Mouse (Mus musculus): ENCODE data around the gene Flt3.

The Flt3 gene

DNA sequence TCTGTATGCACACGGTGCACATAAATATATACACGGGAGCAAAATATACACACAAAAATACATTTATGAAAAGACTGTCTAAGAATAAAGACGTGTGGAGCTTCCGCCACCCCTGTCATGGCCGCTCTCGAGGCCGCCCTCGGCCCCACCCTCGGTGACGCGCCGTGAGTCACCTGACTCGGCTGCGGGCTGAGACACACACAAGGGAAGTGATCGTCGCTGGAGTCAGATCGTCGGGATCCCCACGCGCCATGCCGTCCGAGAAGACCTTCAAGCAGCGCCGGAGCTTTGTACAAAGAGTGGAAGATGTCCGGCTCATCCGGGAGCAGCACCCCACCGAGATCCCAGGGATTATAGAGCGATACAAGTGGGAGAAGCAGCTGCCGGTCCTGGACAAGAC, 8.4 kb upstream of the Flt3 start:
- no peak for DNase-seq (ENCODE audit: low read depth)

DNA sequence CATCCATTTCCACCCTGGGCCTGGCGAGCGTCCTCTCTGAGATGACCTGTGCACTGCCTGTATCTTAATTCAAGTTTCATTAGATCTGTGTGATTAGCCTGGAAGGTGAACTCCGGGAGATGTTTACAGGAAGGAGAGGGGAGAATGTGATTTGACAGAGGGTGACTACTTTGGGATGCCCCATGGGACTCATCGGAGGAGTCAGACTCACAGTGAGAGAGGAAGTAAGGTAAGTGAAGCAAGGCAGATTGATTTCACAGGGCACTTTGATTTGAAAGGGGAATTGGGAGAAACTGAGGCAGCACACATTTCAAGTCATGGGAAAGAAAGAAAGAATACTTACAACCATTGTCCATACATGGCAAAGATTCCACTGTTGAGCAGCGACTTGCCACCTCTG, 5.8 kb upstream of the Flt3 start:
- no peak for DNase-seq (ENCODE audit: low read depth)

DNA sequence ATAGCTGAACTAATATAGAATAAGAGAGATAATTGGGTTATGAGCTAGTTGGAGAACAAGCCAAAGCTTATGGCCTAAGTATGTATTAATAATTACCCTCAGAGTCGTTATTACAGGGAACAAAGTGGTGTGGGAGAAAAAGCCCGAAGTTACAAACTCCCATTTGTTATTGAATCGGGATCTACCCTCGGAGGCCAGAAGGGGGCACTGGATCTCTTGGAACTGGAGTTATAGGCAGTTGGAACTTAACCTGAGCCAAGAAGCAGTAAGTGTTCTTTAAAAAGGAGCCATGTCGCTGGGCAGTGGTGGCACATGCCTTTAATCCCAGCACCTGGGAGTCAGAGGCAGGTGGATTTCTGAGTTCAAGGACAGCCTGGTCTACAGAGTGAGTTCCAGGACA, 2.2 kb upstream of the Flt3 start:
- DNase-seq (ENCODE audit: low read depth): peak; percentile 74

DNA sequence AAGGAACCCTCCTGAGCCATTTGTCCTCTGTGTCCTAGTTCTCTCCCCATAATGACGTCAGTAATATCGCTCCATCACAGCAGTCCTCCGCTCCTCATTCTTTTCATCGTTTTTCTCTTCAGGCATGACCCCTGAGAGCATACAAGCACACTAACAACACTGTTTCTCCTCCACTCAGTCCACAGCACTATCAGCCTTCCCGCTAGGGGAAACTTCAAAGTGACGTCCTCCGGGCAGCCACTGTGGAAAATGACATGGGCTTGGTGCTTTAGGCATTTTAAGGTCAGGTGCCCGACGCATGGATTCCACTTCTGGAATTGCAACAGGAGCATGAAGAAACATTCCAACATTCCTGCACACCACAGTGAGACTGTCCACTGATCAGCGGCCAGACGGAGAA, 735 bp upstream of the Flt3 start:
- no peak for DNase-seq (ENCODE audit: low read depth)

DNA sequence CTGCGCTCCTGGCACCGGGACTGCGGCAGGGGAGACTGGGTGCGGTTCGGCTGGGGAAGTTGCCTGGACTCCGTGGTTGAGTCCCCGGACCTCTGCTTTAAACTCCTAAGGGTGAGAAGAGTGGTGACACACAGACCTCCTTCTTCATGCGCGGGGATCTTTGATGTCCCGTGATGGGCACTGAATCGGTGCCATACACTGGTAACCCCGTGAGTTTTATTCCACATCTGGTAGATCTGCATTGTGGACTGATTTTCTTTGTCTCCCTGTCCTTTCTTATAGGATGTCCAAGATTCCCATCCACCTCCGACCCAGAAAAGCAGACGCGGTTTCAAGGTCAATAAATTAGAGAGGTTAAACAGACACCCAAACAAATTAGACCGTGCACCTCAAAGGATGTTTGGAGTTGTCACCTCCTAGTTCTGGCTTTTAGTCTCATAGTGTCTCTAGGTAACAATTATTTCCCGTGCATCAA, 253 bp upstream of the Flt3 start:
- DNase-seq (ENCODE audit: low read depth): no peak

DNA sequence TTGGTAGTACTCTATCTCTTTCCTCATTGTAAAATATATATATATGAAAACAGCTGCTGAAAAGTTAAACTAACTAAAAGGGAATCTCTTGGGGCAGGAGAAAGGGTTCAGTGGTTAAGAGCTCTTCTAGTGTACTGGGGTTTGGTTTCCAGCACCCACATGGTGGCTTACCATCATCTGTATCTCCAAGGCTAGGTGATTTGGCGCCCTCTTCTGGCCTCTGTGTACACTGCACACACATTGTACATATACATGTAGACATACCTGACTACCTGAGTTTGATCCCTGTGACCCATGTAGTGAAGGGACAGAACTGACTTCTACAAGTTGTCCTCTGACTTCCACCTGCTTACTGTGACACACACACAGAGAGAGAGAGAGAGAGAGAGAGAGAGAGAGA, 5.2 kb downstream of the Flt3 start:
- no peak for DNase-seq (ENCODE audit: low read depth)

DNA sequence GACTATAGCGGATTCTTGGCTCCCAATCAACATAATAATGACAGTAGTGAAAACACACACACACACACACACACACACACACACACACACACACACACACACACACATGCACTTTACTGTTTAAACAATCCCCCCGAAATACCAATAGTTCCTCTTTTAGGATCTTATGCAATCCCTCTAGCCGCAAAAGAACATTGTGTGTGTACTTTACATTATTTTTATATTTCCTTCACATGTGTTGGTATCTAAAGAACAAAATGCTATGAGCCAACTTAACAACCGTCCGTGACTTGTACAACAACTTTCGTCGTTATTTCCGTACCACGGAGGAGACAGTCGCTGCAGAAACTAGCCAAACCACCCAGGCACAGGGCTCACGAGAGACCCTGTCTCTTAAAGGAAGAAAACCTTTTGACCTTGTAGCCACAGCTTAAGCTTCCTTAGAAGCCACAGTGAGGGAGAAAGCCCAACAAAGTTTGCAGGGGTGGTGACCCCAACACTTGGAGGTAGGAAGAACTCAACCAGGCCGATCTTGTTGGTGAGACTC, 7.5 kb downstream of the Flt3 start:
- no peak for DNase-seq (ENCODE audit: low read depth)

DNA sequence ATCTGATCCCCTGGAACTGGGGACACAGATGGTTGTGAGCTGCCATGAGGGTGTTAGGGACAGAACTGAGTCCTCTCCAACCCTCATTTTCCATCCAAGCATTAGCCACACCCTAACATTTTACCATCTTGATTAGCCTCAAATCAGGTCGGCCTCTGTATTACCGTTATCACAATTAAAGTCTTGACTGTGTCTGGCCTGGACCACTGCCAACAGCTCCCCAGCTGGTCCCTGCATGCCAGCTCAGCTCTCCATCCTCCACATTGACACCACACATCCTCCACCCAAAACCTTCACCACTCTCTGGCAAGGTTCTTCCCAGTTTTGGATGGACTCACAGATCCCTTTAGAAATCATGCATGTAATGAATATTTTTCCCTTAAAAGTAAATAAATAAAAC, 9.5 kb downstream of the Flt3 start:
- no peak for DNase-seq (ENCODE audit: low read depth)

DNA sequence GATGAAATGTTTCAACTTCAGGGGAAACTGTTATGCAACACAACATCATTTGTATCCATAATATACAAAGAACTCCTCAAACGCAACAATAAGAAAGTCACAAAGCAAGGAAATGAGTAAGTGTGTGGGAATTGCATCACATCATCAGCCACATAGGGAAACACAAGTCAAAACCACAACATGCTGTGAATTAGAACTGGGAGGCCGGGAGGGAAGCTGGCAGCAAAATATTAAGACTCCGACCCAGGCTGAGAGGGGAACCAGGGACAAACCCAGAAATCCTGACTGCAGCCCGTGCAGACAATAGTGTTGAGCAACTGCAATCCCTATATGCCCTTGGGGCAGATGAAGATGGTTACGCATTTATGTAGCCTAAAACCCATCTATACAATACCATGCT, 11.2 kb downstream of the Flt3 start:
- peak; percentile 56 for DNase-seq (ENCODE audit: low read depth)

DNA sequence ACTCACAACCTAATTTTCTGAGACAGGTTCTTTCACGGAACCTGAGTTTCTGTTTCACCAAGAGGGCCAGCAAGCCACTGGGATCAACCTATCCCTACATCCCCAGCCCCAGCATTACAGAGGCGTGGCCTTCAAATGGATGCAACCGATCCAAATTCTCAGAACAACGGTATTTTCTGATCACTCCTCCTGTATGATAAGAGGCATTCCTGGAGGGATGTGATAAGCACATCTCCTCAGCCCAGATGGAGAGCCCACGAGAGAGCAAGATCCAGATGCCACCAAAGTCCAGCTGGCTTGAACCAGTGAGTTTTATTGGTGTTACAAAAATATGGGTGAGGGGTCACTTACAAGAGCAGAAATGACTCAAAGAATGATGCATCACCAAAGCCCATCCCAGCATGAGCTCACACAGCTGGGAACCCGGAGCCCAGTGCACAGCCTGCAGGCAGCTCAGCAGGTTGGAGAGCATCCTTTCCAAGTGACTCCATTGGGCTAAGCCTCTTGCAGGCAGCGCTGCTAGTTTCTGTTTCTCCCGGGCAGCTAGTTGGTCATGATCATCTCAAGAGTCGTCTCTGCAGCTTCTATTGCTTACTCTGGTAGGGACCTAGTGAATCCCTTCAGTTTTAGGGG, 11.8 kb downstream of the Flt3 start:
- peak; percentile 67 for DNase-seq (ENCODE audit: low read depth)

DNA sequence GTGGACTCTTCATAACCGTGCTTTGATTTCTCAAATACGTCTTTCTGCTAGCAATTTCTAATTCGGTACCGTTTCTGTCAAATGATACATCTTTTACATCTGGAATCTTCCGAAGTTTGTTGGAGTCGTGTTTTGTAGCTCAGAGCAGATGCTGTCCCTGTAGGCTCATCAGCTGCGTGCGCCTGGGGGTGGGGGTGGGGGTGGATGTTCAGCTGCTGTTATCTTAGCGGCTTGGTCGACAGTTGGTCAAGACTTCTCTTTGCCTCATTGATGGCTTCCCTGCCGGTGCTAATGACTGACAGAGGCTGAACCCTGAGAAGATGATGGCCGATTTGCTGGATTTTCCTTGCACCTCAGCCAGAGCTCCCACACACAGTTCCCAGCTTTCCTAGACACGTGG, 13.4 kb downstream of the Flt3 start:
- DNase-seq (ENCODE audit: low read depth): no peak

DNA sequence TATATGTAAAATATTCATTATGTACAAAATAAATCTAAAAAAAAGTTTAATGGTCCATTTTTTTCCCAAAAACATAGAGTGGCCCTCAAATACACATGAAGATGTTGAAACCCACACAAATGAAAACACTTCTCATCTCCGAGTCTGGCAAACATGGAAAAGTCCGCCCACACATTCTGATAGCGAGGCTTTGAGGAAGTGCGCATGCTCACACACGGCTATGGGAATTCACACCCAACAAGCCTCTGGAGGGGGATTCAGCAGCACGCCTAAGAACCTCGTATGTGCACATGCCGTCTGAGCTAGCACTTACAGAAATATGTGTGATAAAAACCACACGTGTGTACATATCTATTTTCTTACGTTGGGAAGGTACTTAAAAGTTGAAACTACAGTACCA, 18.9 kb downstream of the Flt3 start:
- DNase-seq (ENCODE audit: low read depth): no peak

DNA sequence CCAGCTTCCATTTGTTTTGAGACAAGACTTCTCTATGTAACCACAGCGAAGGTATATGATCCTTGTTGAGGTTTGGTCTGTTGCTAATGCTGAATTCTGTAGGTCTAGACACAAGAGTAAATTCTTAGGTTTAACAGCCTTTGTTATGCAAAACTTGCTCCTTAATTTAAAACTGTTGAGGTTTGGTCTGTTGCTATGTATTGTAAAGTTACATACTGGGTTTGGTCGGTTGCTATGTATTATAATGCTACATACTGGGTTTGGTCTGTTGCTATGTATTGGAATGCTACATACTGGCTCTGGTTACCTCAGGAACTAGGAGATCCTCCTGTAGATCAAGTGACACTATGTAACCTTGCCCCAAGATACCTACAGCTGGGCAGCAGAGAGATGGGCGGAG, 20.8 kb downstream of the Flt3 start:
- no peak for DNase-seq (ENCODE audit: low read depth)

DNA sequence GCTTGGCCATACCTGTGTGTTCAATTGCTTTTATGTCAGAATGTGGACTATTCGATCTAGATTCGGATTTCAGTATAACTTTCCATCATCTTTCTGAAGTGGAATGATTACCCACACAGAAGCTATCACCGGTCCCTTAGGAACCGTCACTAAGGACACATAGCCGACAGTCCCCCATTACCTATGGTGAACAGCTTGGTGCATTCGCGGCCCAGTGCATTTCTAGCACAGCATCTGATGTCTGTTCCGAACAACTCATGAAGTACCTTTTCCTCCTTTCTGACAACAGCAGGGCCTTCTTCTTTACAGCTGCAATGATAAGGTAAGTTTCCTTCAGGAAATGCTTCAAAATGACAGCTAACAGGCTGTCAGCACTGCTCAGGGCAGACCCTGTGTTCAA, 30.0 kb downstream of the Flt3 start:
- no peak for DNase-seq (ENCODE audit: low read depth)

DNA sequence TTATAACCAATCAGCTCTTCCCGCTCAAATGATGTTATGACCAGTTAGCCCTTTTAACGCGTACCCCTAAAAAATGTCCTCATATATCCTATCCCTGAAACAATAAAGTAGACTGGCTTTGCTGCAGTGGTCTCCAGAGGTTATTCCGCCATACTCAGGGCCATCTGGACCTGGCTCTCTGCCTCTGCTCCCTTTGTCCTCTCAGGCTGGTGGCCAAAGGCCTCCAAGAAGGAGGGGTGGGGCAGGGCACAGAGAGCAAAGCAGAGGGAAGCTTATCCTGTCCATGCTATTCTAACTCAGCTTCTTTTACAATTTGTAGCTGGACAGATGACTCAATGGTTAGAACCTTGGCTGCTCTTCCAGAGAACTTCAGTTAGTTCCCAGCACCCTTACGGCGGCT, 32.1 kb downstream of the Flt3 start:
- no peak for DNase-seq (ENCODE audit: low read depth)

DNA sequence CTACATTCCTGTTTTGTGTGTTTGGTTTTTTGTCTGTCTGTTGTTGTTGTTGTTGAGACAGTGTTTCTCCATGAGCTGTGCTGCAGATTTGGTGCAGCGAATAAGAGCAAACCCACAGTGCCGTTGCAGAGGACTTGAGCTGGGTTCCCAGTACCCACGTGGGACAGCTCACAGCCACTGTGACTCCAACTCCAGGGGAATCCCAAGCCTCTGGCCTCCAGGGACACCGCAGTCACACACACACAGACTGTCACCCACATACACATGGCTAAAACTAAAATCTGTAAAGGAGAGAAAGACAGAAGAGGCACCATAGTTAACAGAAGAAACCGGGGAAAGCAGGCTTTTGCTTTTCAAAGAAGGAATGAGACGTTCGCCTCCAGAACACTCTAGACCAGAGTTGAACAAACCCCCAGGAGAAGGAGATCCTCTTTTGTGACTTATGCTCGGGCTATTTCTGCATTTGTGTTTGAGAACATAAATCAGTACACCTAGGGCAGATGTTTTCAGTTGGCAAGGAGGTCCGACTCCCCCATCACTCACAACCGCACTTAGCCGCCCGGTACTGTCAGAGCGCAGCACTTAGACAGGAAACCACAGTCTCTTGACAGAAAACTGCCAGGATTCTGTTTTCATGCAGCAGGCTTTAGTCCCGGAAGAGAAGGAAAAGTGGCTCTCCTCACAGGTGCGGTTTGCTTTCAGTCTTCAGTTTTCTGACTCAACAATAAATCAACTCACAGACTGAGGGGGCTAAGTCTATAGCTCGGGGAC, 34.1 kb downstream of the Flt3 start:
- no peak for DNase-seq (ENCODE audit: low read depth)

DNA sequence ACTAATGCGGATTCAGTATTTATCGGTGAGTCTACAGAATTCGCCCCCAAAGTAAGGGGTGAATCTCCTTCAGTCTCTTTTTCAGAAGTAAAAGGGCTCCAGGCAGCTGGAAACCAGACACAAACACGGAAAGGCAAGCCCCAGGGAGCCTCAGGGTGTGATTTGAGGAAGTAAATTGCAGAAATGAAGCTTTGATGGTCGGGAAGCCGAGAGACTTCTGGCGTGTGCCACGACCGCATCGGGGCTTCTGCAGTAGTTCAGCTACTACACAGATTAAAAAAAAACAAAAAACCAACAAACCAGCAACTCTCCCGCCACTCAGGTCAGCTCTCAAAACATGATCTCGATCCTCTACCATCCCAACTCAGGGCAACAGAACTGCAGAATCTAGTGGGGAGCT, 37.2 kb downstream of the Flt3 start:
- no peak for DNase-seq (ENCODE audit: low read depth)

DNA sequence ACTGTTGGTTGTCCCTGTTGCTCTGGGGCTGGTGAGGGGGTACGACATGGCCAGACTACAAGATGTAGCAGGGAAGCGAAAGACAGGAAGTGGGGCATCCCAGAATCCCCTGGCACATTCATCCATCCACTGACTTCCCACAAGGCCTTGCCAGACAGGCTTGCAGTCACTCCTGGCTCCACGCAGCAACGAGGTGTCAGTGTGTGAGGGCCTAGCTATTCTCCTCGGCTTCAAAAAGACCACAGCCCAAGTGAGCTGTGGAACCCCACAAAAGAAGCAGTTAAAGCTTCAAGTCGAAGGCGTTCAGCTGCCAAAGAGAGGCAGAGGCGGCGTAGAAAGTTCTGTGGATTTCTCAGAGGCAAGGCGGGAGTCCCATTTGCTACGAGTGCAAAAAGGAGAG, 41.8 kb downstream of the Flt3 start:
- no peak for DNase-seq (ENCODE audit: low read depth)

DNA sequence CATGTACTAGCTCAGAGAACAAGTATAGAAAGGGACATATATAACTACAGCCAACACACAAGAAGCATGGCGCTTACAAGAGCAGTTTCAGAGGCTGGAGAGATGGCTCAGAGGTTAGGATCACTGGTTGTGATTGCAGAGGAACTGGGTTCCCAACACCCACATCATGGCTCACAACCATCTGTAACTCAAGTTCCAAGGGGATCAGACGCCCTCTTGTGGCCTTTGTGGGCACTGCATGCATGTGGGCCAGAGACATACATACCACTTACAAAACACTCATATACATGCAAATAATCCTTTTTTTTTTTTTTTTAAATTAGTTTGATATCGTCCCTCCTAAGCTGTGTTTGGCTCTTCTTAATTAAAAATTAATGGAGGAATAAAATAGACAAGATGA, 42.8 kb downstream of the Flt3 start:
- DNase-seq (ENCODE audit: low read depth): peak; percentile 45

DNA sequence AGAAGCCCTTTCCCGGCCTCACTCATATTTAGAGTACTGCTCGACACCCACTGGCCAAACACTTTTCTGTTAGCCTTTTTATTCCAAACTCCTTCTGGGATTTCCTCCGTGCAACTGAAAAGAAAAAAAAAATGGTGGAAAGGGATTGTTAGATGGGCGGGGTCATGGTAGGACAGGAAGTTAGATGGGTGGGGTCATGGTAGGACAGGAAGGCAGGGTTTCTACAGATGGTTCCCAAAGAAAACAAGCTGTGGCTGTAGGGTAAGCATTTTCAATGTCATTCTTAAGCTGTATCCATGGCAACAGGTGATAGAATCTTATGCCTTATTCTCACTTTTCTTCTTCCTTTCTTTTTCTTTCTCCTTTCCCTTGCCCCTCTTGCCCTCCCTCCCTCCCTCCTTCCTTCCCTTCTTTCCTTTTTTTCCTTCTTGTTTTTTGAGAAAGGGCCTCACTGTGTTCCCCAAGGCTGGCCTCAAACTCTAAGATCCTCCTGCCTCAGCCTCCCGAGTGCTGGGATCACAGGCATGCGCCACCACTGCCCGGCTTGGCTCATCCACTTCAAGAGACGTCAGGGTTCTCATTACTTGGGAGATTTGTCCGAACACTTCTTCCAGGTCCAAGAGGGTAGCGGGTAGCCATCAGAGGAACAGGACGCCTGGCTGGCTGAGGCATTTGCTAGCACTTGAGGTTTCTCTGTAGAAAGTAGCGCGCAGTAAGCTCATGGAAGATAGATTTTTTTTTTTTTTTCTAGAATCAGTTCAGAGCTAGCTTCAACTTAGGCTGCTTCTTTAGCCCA, 43.8 kb downstream of the Flt3 start:
- no peak for DNase-seq (ENCODE audit: low read depth)

DNA sequence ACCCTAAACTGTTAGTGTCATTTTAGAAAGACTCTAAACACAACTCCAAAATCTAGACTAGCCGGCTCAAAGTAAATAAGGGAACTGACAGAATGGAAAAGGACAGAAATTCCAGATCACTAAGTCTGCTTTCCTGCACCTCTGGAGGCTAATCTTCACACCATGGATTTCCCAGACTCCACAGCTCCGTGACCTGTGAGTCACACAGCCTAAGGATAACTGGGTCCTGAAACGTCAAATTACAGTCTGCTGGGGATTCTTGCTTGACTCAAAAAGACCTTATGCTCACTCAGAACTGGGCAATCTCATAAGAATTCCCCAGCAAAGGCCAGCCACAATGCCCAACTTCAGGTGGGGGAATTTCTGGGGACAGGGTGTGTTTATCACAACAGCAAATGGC, 44.5 kb downstream of the Flt3 start:
- no peak for DNase-seq (ENCODE audit: low read depth)

DNA sequence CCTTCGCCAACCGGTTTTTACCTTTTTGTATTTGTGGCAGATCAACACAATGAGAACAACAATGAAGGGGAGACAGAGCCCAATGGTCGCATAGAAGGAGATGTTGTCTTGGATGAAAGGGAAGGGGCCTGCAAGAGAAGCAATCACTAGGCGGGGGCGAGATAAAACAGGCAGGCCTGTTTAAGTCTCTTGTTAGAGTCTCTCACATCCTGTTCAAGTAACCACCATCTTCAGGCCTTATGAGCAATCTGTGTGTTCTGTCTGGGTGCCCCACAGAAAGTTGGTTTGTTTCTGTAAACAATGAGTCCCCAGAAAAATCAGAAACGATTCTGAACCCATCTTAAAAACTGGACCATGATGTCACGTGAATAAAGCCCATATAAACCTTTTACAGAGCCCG, 45.3 kb downstream of the Flt3 start:
- no peak for DNase-seq (ENCODE audit: low read depth)

Data from NIH3T3 (cell line).